Mouse (Mus musculus) heart, postnatal 36 days (tissue): ENCODE measurements around the gene Celsr2. TPM values are rescaled to one million over a fixed set of nuclear protein-coding genes. Genes with fewer than 3 reads are reported as not detected.

ENCODE experiments used
- DNase-seq, 2 experiments: peaks; one replicate each; pipeline ENCODE4 v3.0.0; 2021 to 2022
- intact Hi-C: fragments of 180-260 bp; cut with DNase I; formaldehyde crosslinking; loops from one replicate; pipeline ENCODE4 v1.15.1; 2025
- total RNA-seq, 2 experiments: library from RNA; stranded (reverse); gene quantifications; 2 replicates each; pipeline ENCODE4 v1.2.3; 2021

Celsr2 gene
- total RNA-seq, 2 experiments from 2014 or later, result 6.6 to 7.4 TPM

- intact Hi-C loops, result loop anchor here (5.0 to 10.0 kb wide), 2 partner anchors 44 to 241 kb away; partner anchors contain the start of gene Clcc1
- DNase-seq, result no peak
These were observed 1.6 kb downstream of the Celsr2 start for GRCm38 (mm10) chr3:108413634-108414360.

- DNase-seq, result peak in 1 of 2 experiments; percentile 25
- intact Hi-C loops, result loop anchor here (5.0 to 10.0 kb wide), 2 partner anchors 46 to 243 kb away; partner anchors contain the start of gene Clcc1
These were observed 3.6 kb downstream of the Celsr2 start for GRCm38 (mm10) chr3:108411754-108412121.

DNA sequence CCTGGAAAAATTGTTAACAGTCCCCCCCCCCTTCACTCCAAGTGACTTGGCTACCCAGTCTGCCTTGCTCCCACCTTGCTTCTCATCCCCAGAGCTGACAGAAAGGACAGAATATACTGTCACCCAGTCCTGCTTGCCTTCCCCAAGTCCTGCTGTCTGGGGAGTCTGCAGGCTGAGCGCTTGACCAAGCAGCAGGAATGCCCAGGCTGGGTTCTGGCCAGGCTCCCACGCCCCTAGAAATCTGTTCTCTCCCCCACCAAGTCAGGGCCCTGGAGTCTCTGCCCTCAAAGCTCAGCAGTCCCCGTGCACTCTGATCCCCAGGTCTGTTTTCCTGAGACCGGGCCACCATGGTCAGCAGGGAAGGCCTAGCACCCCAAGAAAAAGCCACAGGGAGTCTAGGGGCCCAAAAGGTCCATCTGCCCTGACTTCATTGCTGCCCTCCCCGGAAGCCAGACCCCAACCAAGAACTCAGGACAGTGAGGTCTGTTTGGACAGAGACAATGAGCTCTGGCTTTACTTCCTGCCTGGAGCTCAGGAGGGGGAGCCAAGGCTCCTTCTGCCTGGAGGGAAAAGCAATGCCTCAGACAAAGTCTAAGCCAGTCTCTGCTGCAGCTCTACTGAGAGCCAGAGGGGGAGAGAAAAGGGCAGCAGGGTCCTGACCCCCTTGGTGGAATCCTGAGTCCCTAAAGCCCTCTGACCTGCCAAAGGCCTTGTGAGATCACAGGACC is 4.2 kb downstream of the Celsr2 start:
- no peak for DNase-seq
- intact Hi-C loops, result loop anchor here (5.0 to 10.0 kb wide), 2 partner anchors 46 to 244 kb away; partner anchors contain the start of gene Clcc1

- DNase-seq, result no peak
- intact Hi-C loops, result loop anchor here (5.0 to 10.0 kb wide), 2 partner anchors 47 to 244 kb away; partner anchors contain the start of gene Clcc1
These were observed 5.0 kb downstream of the Celsr2 start for GRCm38 (mm10) chr3:108410359-108410714.

DNA sequence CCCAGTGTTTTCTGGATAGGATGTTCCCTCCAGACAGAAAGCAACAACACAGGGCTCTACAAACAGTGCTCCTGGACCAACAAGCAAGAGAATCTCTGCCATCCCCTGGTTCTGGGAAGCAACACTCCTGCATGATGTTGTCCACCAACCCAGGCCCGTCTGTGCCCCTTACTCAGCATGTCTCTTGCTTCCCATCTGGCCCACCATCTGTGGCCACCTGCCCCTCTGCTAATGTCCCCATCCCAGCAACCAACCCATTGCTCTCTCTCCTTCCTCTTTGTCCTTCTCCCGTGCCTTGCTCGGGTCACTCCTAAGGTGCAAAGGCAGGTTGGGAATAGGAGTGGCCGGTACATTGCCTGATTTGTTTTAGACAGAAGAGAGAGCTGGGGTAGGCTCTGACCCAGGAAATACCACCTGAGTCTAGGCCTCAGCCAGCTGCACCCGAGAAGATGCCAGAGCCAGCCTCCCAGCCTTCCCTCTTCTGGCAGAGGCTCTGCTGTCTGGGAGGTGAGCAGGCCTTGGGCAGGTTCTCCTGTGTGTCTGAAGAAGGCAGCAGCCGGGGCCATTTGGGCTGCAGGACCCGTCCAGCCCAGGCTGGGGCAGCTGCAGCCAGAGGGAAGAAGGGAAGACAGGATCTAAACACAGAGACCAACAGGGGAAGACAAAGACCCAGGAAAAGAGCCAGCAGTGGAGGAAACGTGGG is 5.5 kb downstream of the Celsr2 start:
- intact Hi-C loops, result loop anchor here (5.0 to 10.0 kb wide), 2 partner anchors 47 to 245 kb away; partner anchors contain the start of gene Clcc1
- DNase-seq, result no peak

GRCm38 (mm10) chr3:108408517-108409008 is 6.8 kb downstream of the Celsr2 start:
- intact Hi-C loops, result no loop called here
- DNase-seq, result no peak

GRCm38 (mm10) chr3:108406306-108406885 is 9.0 kb downstream of the Celsr2 start:
- DNase-seq, result no peak
- intact Hi-C loops, result no loop called here

DNA sequence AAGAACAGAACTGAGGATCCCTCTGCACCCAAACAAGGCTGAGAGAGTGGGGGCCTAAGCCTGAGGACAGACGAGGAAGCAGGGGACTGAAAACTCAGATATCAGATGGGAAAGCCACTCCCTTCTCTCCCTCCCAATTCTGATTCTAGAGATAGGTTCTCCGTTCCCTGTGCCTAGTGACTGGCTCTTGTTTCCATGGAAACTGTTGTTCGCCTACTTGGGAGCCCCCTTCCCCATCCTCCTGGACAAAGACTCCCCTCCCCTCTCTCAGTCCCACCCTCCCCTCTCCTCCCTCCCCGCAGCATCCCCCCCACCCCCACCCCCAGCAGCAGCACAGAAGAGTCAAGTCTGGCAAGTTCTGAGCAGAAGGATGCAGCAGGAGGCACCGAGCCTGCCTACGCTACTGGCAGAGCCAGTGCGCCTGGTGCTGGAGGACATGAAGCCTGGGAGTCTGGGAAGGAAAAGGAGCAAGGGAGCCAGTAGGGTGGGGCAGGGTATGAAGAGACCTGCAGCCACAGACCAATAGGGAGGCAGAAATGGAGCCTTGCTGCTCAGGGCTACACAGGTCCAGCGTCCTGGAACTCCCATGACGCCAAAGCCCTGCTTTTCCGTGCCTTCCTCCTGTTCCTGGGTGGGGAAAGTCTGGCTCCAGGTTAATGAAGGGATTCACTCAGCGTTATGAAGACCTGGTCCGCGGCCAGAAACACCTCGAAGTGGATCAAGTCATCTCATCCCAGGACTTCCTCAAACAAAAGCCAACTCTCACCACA is 9.6 kb downstream of the Celsr2 start:
- DNase-seq, result no peak
- intact Hi-C loops, result no loop called here

DNA sequence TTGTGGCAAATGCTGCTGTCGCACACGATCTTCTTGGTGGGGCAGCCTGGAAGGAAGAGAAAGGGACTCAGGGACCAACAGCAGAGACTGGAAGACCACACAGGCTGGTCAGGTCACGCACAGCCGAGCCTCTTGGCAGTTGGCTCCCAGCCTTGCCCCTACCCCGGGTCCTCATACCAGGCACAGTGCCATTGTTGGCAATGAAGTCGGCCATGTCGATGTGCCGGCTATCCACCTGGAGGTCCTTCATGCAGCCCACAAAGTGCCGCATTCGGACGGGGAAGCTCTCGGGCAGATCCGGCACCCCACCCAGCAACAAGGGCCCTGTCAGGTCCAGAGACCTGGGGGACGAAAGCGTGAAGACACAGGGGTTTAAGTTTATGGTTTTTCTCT is 12.8 kb downstream of the Celsr2 start:
- DNase-seq, result no peak
- intact Hi-C loops, result loop anchor here (5.0 kb wide), 1 partner anchor 370 kb away; no protein-coding TSS in a partner anchor

DNA sequence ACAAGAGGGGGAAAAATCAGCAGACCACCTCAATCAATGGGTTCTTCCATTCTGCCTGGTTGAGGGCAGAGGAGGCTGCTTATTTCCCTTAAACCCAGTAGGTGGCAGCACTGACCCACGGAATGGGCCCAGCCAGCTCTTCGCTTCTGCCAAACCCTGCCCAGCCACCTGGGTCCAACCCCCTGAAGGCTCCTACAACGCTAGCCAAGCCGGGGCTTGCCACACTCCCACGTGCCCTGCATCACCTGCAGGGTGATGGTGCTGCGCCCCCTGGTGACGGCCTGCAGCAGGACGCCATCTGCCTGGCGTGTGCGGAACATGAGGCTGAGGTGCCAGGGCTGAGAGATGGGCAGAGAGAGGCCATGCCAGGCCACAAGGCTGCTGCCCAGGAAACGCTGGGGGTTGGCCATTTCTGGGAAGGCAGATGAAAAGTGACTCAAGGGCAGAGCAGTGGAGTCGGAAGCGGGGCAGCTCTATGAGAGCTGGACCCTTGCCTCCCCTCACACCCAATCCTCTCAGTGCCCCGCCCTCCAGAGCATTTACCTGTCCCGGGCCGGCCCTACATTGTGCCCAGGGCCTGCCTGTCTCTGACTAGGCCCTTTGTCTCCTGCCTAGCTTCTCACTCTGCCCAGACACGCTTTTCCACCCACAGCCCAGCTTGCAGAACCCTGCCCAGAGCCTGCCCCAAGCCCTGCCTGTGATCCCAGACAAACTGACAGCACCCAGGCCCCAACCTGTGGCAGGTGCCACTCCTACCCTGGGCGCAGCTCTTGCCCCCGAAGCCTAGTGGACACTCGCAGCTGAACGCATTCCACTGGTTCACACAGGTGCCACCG is 13.4 kb downstream of the Celsr2 start:
- DNase-seq, result peak; percentile 79
- intact Hi-C loops, result loop anchor here (1.0 to 5.0 kb wide), 2 partner anchors 161 to 370 kb away; no protein-coding TSS in a partner anchor

- no peak for DNase-seq
These were observed 14.9 kb downstream of the Celsr2 start for GRCm38 (mm10) chr3:108400442-108400841.

GRCm38 (mm10) chr3:108398281-108398680 is 17.1 kb downstream of the Celsr2 start:
- intact Hi-C loops, result no loop called here
- DNase-seq, result no peak

More at GRCm38 (mm10) chr3:108400442-108400841, 14.9 kb downstream of the Celsr2 start:
- intact Hi-C loops, result loop anchor here (5.0 kb wide), 1 partner anchor 372 kb away; no protein-coding TSS in a partner anchor

- no peak for DNase-seq
- intact Hi-C loops, result no loop called here
These were observed 22.6 kb downstream of the Celsr2 start for GRCm38 (mm10) chr3:108392793-108393192.

- no peak for DNase-seq
- intact Hi-C loops, result no loop called here
These were observed 23.1 kb downstream of the Celsr2 start for GRCm38 (mm10) chr3:108392299-108392698.

GRCm38 (mm10) chr3:108389111-108389545 is 26.2 kb downstream of the Celsr2 start:
- peak; percentile 96 to 98 for DNase-seq
- intact Hi-C loops, result loop anchor here (1.0 to 2.0 kb wide), 2 partner anchors 107 to 224 kb away; no protein-coding TSS in a partner anchor

GRCm38 (mm10) chr3:108386186-108386585 is 29.2 kb downstream of the Celsr2 start:
- intact Hi-C loops, result no loop called here
- DNase-seq, result no peak

DNA sequence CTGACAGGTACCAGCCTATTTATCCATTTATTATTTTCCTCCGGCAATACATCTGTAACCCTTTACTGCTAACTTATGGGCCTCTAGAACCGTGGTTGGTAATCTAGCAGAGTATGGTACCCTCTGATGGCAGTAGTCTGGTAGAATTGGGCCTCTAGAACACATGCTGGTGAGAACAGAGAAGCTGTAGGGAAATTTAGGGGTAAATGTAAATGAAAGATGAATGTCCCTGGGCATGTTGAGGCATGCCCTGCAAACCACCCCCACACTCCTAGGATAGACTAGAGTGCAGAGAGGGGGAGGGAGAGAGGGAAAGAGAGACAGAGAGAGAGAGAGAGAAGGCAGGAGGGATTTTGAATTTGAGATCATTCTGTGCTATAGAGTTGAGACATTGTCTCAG is 30.9 kb downstream of the Celsr2 start:
- intact Hi-C loops, result no loop called here
- DNase-seq, result no peak
